Mouse (Mus musculus) cerebellum, postnatal 25 days (tissue): ENCODE measurements around the gene Heg1.

Experiments
- DNase-seq, 2 experiments: peaks; one replicate each; pipeline ENCODE4 v3.0.0; 2021; ENCODE audit warnings: mixed read lengths in 2 of 2

Gene Heg1

DNA sequence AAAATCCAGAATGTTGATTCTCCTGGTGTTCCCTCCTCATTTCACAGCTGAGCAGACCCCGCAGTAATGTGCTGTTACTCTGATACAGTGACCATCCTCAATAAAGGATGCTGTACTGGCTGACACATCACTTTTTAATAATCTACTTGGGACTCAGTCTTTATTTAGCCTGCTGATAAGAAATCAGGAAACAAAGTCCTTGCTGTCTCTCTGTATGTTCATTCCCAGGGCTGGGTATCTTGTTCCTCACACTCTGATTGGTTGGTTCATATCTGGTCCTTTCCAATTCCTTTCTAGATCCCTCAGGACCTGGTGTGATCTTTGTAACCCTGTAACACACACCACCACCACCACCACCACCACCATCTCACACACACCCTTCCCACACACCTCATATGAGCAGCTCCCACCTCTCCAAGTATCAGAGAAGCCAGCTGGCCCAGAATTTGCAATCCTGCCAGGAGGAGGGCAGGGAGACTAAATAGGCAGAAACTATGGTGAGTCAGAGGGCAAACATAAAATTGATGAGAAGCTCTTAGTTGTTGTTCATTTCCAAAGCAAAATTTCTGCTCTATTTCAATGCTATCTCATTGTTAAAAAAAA lies 91.7 kb downstream of the Heg1 start:
- DNase-seq: peak in 1 of 2 experiments; percentile 25

DNA sequence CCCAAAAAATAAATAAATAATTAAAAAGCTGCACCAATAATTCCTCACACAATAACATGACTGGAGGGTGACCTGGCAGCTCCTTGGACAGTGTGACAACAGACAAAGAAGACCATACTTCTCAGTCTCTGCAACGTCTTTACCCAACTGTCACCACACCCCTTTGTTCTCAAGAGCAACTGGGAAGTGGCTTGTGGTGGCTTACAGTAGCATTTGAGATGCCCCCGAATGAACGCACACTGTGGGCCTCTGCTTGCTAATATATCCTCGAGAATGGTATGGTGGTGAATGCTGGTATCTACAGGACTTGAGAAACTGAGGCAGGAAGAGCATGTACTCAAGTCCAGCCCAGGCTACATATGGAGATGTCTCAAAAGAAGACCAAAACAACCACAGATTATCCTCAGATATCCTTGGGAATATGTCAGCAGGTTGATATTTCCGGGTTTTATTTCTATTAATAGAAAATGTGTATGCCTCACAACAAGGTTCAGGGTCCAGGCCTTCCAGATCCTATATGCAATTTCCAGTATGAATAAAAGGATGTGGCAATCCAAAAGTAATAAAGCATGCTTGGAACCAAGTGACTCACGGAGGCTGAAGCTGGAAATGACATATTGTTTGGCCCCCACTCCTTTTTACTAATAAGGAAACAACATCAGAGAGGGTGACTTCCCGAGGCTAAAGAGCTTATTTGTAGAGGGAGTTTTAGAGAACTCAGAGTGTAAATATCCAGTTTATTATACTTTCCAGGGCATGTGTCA lies 92.8 kb downstream of the Heg1 start:
- DNase-seq: no peak

DNA sequence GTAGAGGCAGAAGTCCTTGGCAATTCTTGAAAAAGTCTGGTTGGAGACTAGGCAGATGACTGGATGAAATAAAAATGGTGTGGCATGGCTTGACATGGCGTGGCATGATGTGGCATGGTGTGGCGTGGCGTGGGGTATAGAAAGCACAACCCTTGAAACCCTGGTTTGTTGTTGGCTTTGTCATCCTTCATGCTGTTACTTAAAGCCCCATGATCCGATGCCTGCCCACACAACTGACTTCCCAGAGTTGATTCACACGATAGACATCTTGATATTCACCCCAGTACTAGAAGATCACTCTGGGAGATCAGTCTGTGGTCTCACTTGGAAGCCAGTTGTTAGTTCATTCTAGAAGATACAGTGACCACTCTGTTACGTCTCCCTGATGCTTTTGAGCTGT lies 93.4 kb downstream of the Heg1 start:
- no peak for DNase-seq

GRCm38 (mm10) chr16:33781789-33782728 lies 97.9 kb downstream of the Heg1 start:
- DNase-seq: no peak

DNA sequence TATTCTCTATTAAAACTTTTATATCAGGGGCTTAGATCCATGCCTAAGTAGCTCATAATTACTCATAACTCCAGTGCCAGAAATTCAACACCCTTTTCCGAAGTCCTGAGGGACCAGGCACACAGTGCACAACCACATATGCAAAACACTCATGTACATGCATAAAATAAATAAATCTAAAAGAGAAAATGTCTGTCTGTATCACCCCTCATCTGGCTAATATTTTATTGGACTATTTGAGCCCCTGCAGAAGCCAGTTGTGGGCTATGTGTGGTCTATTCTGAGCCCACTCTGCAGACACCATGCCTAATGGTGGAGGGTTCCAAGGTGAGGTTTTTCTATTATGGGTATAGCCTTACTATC lies 98.5 kb downstream of the Heg1 start:
- no peak for DNase-seq

DNA sequence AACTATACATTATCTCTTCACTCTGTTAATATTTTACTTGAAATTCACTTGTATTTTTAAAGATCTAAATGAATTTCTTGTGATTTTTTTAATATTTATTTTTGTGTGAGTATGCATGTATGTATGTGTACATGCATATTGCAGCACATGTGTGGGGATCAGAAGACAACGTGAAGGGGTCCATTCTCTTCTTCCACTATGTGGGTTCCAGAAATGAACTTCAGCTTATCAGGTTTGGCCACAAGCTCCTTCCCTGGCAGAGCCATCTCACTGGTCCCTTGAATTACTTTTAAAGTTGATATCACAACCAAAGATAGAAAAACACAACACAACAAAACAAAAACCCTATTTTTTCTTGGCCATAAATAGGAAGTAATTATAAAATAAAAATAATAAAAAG lies 100.4 kb downstream of the Heg1 start:
- no peak for DNase-seq

- no peak for DNase-seq
These were observed 101.0 kb downstream of the Heg1 start for GRCm38 (mm10) chr16:33785092-33785704.

DNA sequence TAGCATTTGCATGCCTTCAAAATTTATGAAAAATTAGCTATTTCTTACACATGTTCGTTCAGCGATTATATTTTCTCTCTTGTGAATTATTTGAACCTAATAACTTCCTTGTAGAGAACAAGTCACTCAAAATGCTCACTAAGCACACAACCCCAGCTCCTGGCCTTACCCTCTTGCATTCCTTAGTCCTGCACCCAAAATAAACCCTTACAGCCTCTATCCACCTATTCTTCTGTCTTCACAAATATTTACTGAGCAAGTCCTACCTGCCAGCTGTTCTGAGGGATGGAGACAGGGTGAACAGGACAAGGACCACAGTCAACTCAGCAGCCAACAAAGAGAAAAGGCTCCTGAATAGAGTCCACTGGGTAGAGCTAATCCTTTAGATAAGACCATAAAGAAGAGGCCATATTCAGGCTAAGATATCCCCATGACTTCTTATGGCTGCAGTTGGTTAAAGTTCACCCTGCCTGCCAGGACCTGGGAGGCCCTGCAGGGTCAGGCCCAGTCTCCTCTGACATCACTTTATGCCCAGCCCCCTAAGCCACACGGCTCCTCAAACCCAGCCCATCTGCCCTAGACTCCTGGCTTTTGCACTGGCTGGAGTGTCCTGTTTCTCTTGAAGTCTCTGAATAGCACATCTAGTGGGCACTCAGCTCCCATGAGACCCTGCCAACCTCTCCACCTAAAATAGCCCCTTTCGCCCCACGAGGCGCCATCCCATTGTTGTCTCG lies 102.7 kb downstream of the Heg1 start:
- no peak for DNase-seq

GRCm38 (mm10) chr16:33793846-33794791 lies 109.9 kb downstream of the Heg1 start, which contains the start of gene Muc13:
Gene Muc13, plus strand, starts transcription at chr16:33794037.
- DNase-seq: no peak

GRCm38 (mm10) chr16:33795106-33795505 lies 110.9 kb downstream of the Heg1 start:
- DNase-seq: no peak

DNA sequence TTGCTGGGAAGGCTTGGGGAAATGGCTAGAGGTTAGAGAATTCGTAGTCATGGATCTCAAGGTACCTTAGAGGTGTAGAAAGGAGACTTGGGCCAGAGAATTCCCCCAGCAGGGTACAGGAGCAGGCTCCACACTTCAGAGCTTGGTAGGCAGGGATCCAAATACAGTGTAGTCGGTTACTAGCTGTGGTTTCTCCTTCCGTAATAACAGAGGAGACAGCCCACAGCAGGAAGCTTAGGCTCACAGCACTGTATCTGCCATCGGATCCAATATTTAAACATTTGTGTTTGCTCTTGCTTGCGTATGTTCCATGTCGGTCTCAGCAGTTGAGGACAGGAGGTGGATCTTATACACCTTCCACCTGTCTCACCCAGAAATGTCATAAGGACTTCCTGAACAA lies 111.7 kb downstream of the Heg1 start:
- no peak for DNase-seq

GRCm38 (mm10) chr16:33796756-33797155 lies 112.6 kb downstream of the Heg1 start:
- no peak for DNase-seq

DNA sequence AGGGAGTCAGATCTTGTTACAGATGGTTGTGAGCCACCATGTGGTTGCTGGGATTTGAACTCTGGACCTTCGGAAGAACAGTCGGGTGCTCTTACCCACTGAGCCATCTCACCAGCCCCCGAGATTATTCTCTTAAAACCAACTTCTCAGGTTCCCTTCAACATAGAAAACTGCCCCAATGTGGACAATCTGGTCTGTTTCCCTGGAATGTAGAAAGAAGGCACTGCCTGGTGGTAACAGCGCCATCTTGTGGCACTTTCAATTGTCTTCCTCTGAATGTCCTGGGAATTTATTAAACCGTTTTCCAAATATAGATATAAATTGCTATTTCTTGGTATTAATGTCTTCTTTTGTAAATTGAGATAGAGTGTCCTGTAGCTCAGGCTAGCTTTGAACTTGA lies 113.7 kb downstream of the Heg1 start:
- peak; percentile 60 to 81 for DNase-seq

DNA sequence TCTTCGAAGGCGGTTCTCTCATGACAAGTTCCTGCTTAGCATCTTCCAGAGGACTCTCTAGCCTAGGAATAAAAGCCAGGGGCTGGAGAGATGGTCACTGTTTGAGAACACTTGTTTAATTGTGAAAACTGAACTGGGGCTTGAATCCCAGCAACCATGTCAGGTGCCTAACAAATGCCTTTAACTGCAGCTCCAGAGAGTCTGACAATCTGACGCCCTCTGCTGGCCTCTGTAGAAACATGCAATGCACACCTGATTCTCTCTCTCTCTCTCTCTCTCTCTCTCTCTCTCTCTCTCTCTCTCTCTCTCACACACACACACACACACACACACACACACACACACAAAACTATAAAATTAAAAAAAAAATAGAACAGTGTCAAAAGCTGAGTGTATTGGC lies 125.8 kb downstream of the Heg1 start:
- DNase-seq: no peak

- no peak for DNase-seq
These were observed 134.4 kb downstream of the Heg1 start for GRCm38 (mm10) chr16:33818413-33819165.

DNA sequence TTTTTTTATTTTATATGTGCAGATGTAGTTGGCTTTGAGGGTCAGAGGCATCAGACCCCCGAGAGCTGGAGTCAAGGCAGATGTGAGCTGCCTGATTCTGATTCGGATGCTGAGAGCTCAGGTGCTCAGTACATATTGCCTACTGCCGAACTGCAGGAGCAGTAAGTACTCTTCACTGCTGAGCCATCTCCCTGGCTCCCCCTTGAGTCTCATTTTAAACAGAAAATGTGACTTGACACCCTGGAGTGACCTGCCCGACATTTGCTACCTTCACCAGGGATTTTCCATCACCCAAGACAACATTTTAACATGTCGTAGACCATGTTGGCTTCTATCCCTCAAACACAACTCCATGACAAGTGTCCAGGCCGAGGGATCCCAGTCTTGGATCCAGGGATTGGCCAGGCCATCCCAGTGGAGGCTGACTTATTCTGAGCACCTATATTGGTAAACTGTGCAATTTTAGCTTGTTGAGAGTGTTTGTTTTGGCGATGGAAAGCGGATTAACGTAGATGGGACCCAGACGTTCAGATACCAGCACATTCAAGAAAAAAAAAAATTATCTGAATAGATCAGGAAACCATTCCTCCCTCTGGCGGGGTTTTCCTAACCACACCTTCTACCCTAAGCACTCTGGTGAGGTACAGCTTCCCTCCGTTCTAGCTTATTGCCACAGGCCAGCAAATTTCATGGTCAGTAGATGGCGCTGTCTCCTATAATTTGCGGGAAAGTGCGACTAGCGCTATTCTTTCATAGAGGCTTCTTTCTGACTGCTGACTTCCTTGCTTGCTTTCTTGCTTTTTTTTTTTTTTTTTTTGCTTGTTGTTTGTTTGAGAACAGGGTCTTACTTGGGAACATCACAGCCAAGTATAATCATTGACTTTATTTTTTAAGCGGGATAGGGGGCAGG lies 136.4 kb downstream of the Heg1 start:
- peak; percentile 90 to 95 for DNase-seq
